Mouse (Mus musculus) embryonic fibroblast, embryonic 13.5 days (primary cell): ENCODE data around the gene Gtpbp6.

Experiments
- CTCF ChIP-seq: IDR thresholded peaks from 2 replicates; pipeline ENCODE4 v1.5.1; 2011; ENCODE audit warnings: mild to moderate bottlenecking, control low read depth, low read length, moderate library complexity, borderline replicate concordance; ENCODE audit not compliant: insufficient read depth
- POLR2A ChIP-seq: IDR thresholded peaks from 2 replicates; pipeline ENCODE4 v1.6.1; 2011; ENCODE audit warnings: low read depth, mild to moderate bottlenecking, control low read depth, low read length, moderate library complexity

- no peak for TF ChIP-seq POLR2A
- TF ChIP-seq CTCF = peak; percentile 29; the same call in 1 of the 2 replicates
Measured at GRCm38 (mm10) chr5:110143007-110143406, 35.0 kb upstream of the Gtpbp6 start.
